Mouse (Mus musculus): Measurements from ENCODE around the gene Trpt1.

DNA sequence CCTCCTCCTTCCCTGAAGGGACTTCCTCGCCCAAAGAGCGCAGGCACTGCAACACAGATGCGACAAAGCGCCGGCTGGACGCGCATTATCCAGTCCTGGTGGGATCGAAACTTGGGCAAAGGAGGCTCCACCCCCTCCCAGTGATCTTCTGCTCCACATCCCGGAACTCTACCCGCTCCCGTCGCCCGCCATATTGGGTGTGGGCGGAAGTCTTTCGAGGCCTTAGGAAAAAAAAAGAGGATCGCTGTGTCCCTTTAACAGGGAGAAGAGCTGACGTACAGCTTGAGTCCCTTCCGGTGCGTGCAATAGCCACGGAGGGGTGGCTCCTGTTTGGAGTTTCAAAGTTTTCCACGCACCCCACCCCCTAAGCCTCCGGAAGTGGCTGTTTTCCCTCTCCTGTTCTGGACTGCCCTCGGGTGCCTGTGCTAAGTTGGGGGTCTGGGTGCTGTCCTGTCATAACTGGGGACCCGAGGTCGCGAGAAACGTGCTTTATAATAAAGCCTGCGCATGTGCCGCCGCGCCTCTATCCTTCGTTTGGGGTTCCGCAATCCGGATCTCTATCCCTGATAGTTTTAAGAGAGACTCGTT lies 44.5 kb upstream of the Trpt1 start:
- peak; percentile 85 for TF ChIP-seq POLR2A (IDR thresholded peaks at IDR 0.05; ENCODE audit: insufficient read depth, low read depth, low read length)
- no peak for TF ChIP-seq CTCF (IDR thresholded peaks at IDR 0.05)

Data from heart, adult 2 months (tissue).